Mouse (Mus musculus): ENCODE measurements around the gene Noa1. TPM values are rescaled to one million over a fixed set of nuclear protein-coding genes. Genes with fewer than 3 reads are reported as not detected.

Noa1 gene
- polyA plus RNA-seq, 1 experiment from 2014 or later = 34.1 TPM

DNA sequence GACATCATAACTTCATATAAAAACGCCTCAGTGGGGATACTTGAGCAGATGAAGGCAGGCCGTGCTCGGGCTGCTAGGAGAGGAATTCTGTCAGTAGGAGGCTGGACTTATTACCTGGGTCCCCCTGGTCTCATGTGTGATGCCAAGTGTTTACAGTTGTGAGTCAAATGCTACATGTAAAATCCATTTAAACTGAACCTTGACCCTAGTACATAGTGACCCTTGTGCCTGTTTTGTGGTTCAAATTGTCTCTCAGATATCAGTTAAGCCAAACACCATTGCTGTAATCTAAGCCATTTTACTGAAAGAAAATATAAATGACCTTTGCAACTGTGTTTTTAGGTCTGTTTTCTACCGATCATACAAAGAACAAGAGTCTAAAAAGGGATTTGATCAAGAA, 30.1 kb upstream of the Noa1 start:
- DNase-seq (ENCODE audit: low spot score, missing footprints) (no peak), ATAC-seq (ENCODE audit: low FRiP score) (no peak)
- H3K9me3 ChIP-seq (ENCODE audit: control insufficient read depth, low read length) = no peaks in the 10 kb centered on the region
- no peaks in the 10 kb centered on the region for H3K27me3 ChIP-seq (ENCODE audit: control insufficient read depth, insufficient read depth, low read length)
- 93% methylated on average over 4 of the region's 4 CpGs for WGBS
- no peak overlapping the region for H3K4me3 ChIP-seq (ENCODE audit: low read depth, low read length)
- peaks cover 28% of the 10 kb centered on the region for H3K36me3 ChIP-seq (ENCODE audit: control insufficient read depth, insufficient read depth, low read length)
- no peaks in the 10 kb centered on the region for H3K4me1 ChIP-seq (ENCODE audit: control insufficient read depth, insufficient read depth, low read length)
- no peak overlapping the region for H3K9ac ChIP-seq (ENCODE audit: low read length)
- H3K27ac ChIP-seq (ENCODE audit: low read depth, low read length) = no peak overlapping the region
- no peak overlapping the region for H3K4me2 ChIP-seq

DNA sequence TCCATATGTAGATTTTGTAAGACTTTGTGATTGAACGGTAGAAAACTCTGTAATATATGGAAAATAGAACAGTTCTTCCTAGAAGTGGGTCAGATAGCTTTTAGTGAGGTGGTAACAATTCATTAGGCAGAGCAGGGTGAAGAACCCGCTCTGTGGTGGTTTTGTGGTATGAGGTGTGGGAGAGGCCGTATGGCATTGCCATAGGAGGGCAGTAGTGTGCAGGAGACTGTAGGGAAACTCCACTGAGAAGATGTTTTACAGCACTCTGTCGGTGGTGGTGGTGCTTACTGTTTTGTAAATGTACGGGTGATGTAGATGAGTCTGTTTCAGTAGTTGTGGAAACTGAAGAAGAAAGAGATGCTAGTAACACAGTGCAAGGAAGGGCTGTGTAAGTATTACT, 20.3 kb upstream of the Noa1 start:
- Histone ChIP-seq H3K9me3 (ENCODE audit: control insufficient read depth, low read length) (no peaks in the 10 kb centered on the region), H3K4me2 (no peak overlapping the region), H3K27me3 (ENCODE audit: control insufficient read depth, insufficient read depth, low read length) (no peaks in the 10 kb centered on the region), H3K27ac (ENCODE audit: low read depth, low read length) (no peak overlapping the region), H3K9ac (ENCODE audit: low read length) (no peak overlapping the region), H3K4me1 (ENCODE audit: control insufficient read depth, insufficient read depth, low read length) (no peaks in the 10 kb centered on the region), H3K36me3 (ENCODE audit: control insufficient read depth, insufficient read depth, low read length) (peaks cover 25% of the 10 kb centered on the region), H3K4me3 (ENCODE audit: low read depth, low read length) (no peak overlapping the region)
- no peak for ATAC-seq (ENCODE audit: low FRiP score)
- no peak for DNase-seq (ENCODE audit: low spot score, missing footprints)
- WGBS = 78% methylated on average over 5 of the region's 5 CpGs

DNA sequence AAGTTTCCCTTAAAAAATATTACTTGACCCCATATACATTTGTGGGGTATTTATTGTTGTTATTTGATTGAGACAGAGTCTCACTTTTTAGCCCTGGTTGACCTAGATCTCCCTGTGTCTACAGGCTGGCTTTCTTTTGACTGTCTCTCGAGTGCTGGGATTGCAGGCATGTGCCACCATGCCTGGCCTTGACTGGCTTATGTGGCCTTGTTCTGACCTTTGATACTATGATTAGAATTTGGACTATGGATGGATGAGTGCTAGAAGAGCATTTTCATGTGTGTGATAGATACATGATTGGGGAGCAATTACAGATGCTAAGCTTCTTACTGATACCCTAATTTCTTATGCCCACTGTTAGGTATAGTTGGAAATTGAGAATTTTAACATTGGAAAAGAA, 15.1 kb upstream of the Noa1 start:
- H3K27me3 ChIP-seq (ENCODE audit: control insufficient read depth, insufficient read depth, low read length) = no peaks in the 10 kb centered on the region
- H3K27ac ChIP-seq (ENCODE audit: low read depth, low read length) = no peak overlapping the region
- peaks cover 40% of the 10 kb centered on the region for H3K36me3 ChIP-seq (ENCODE audit: control insufficient read depth, insufficient read depth, low read length)
- 87% methylated on average over 1 of the region's 1 CpGs for WGBS
- ATAC-seq (ENCODE audit: low FRiP score) (no peak), DNase-seq (ENCODE audit: low spot score, missing footprints) (no peak)
- no peaks in the 10 kb centered on the region for H3K9me3 ChIP-seq (ENCODE audit: control insufficient read depth, low read length)
- no peak overlapping the region for H3K9ac ChIP-seq (ENCODE audit: low read length)
- H3K4me1 ChIP-seq (ENCODE audit: control insufficient read depth, insufficient read depth, low read length) = no peaks in the 10 kb centered on the region
- H3K4me3 ChIP-seq (ENCODE audit: low read depth, low read length) = no peak overlapping the region
- no peak overlapping the region for H3K4me2 ChIP-seq

DNA sequence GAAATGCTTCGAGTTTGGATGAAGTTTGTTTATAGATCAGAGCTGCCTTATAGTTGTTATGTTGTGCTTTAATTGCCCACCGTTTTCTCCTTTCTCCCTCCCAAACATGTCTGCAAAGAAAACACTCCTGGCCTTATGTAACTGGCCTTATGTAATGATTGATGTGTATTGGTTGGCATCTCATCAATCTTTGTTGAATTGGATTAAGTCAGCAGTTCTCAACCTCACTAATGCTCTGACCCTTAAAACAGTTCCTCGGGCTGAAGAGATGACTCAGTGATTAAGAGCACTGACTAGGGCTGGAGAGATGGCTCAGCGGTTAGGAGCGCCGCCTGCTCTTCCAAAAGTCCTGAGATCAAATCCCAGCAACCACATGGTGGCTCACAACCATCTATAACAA, 5.1 kb upstream of the Noa1 start:
- no peak overlapping the region for H3K27ac ChIP-seq (ENCODE audit: low read depth, low read length)
- ATAC-seq (ENCODE audit: low FRiP score) (no peak), DNase-seq (ENCODE audit: low spot score, missing footprints) (no peak)
- no peaks in the 10 kb centered on the region for H3K9me3 ChIP-seq (ENCODE audit: control insufficient read depth, low read length)
- WGBS = 94% methylated on average over 6 of the region's 6 CpGs
- H3K27me3 ChIP-seq (ENCODE audit: control insufficient read depth, insufficient read depth, low read length) = no peaks in the 10 kb centered on the region
- no peak overlapping the region for H3K4me3 ChIP-seq (ENCODE audit: low read depth, low read length)
- no peak overlapping the region for H3K9ac ChIP-seq (ENCODE audit: low read length)
- H3K4me1 ChIP-seq (ENCODE audit: control insufficient read depth, insufficient read depth, low read length) = peaks cover 9% of the 10 kb centered on the region; the same call in 1 of the 2 replicates
- no peak overlapping the region for H3K4me2 ChIP-seq
- peaks cover 11% of the 10 kb centered on the region; the same call in 1 of the 2 replicates for H3K36me3 ChIP-seq (ENCODE audit: control insufficient read depth, insufficient read depth, low read length)

DNA sequence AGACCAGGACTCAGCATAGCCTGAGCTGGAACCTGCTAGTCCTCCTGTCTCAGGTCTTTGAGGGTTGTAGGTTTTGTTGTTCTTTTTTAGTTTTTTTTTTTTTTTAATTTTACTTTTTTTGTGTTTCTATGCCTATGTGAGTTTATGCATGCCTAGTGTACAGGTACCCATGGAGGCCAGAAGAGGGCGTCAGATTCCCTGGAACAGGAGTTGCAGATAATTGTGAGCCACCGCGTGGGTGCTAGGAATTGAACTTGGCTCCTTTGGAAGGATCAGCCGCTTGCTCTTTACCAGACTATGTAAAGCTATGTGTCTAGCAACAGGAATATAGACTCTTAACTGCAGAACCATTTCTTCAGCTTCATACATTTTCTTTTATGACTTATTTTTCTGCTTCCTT, 4.3 kb upstream of the Noa1 start:
- Histone ChIP-seq H3K4me3 (ENCODE audit: low read depth, low read length) (no peak overlapping the region), H3K27ac (ENCODE audit: low read depth, low read length) (no peak overlapping the region), H3K9ac (ENCODE audit: low read length) (no peak overlapping the region), H3K36me3 (ENCODE audit: control insufficient read depth, insufficient read depth, low read length) (peaks cover 11% of the 10 kb centered on the region; the same call in 1 of the 2 replicates), H3K4me2 (no peak overlapping the region), H3K9me3 (ENCODE audit: control insufficient read depth, low read length) (no peaks in the 10 kb centered on the region), H3K4me1 (ENCODE audit: control insufficient read depth, insufficient read depth, low read length) (peaks cover 9% of the 10 kb centered on the region; the same call in 1 of the 2 replicates), H3K27me3 (ENCODE audit: control insufficient read depth, insufficient read depth, low read length) (no peaks in the 10 kb centered on the region)
- ATAC-seq (ENCODE audit: low FRiP score) (no peak), DNase-seq (ENCODE audit: low spot score, missing footprints) (no peak)
- 95% methylated on average over 4 of the region's 4 CpGs for WGBS

DNA sequence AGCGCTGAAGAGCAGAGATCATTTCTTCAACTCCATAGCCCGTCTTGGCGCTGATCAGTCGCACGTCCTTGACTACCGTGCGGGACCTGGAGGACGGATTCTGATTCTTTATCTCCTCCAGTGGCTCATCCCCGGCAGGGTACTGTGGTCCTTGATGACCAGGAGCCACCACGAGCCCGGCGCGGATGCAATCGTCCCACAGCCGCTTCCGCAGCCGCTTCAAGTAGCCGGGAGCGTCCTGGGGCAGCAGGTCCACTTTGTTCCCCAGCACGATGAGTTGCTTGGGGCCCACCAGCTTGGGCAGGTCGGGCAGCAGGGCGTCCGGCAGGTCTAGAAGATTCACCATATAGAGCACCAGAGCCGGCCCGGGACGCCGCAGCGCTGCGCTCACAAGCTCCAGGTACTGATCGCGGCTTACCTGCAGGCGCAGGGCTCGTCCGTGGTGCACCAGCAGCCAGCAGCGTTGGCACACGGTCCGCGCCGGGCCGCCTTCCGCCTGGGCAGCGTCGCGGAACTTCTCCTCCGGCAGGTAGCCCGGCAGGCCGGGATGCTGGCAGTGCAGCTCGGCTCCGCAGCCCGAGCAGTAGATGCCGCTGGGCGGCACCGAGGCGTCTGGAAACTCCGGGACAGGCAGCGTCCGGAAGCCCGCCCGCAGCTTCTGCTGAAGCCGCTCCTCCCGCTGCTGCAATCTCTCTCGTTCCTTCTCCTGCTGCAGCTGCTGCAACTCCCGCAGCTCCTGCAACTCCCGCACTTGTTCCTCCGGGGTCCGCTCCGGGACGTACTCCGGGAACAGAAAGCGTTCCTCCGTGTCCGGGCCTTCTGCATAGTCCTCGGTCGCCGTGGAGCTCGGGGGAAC, 605 bp downstream of the Noa1 start:
- under 1% methylated on average over 76 of the region's 76 CpGs for whole genome bisulfite sequencing
- Histone ChIP-seq H3K36me3 (ENCODE audit: control insufficient read depth, insufficient read depth, low read length) (peaks cover 8% of the 10 kb centered on the region; the same call in 1 of the 2 replicates), H3K9me3 (ENCODE audit: control insufficient read depth, low read length) (no peaks in the 10 kb centered on the region), H3K27ac (ENCODE audit: low read depth, low read length) (peak overlapping the region; percentile 88; the same call in 1 of the 2 replicates), H3K4me3 (ENCODE audit: low read depth, low read length) (peak overlapping the region; percentile 88), H3K4me1 (ENCODE audit: control insufficient read depth, insufficient read depth, low read length) (peaks cover 21% of the 10 kb centered on the region), H3K27me3 (ENCODE audit: control insufficient read depth, insufficient read depth, low read length) (no peaks in the 10 kb centered on the region), H3K9ac (ENCODE audit: low read length) (peak overlapping the region; percentile 89), H3K4me2 (peak overlapping the region; percentile 97)
- DNase-seq (ENCODE audit: low spot score, missing footprints) (peak; percentile 95), ATAC-seq (ENCODE audit: low FRiP score) (peak; percentile 1)

DNA sequence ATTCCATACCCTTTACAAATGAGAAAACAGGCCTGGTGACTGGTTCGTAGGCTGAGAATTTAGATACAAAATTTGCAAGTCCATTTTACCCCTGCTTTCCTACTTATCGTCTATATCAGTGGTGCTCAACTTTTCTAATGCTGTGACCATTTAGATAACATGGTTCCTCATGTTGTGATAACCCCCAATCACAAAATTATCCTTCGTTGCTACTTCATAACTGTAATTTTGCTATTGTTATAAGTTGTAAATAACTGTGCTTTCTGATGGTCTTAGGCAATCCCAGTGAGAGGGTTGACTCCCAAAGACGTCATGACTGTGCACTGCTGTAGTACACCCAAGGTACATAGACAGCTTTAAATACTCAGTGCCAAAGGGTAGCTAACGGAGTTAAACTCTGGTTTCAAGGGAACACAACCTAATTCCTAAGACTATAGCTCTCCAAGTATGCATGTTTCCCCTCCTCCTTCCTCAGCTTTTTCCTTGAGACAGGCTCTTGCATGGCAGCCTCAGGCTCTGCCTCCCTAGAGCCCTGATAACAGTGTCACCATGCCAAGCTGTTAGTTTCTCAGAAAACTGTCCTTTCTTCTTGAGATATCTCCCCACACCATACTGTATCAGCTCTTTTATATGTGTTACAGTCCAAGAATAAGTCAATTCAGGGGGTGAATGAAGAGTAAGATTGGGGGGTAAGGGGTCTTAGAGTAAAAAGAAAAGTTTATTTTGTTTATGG, 1.9 kb downstream of the Noa1 start:
- H3K4me2 ChIP-seq = peak overlapping the region; percentile 97
- no peak for ATAC-seq (ENCODE audit: low FRiP score)
- 83% methylated on average over 5 of the region's 5 CpGs for WGBS
- no peak for DNase-seq (ENCODE audit: low spot score, missing footprints)
- H3K27ac ChIP-seq (ENCODE audit: low read depth, low read length) = no peak overlapping the region
- H3K4me3 ChIP-seq (ENCODE audit: low read depth, low read length) = peak overlapping the region; percentile 88; the same call in 1 of the 2 replicates
- no peaks in the 10 kb centered on the region for H3K9me3 ChIP-seq (ENCODE audit: control insufficient read depth, low read length)
- H3K36me3 ChIP-seq (ENCODE audit: control insufficient read depth, insufficient read depth, low read length) = peaks cover 2% of the 10 kb centered on the region
- H3K4me1 ChIP-seq (ENCODE audit: control insufficient read depth, insufficient read depth, low read length) = peaks cover 21% of the 10 kb centered on the region
- peak overlapping the region; percentile 13; the same call in 1 of the 2 replicates for H3K9ac ChIP-seq (ENCODE audit: low read length)
- no peaks in the 10 kb centered on the region for H3K27me3 ChIP-seq (ENCODE audit: control insufficient read depth, insufficient read depth, low read length)

DNA sequence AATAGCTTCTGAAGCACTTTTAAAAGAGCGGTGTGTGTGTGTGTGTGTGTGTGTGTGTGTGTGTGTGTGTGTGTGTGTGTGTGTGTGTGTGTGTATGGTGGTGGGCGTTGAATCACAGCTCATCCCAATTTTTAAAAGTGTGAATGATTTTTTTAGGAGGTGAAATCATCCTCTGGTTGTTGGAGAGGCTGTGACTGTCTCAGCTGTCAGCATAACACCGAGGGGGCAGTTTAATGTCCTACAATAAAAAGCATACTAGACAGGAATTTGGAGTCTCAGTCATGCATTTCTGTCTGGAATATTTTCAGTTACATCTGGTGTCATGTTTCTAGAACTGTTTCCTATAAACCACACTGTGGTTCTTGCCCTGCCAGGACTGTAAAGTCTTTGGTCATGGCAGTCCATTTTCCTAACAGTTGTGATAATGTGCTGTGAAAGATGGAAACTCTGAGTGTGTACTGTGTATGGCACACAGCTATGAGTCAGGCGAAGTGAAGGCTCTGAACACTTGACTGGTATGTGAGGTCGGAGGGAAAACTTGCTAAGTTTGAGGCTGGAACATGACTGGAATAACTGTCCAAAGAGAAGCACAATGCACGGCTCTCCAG, 8.5 kb downstream of the Noa1 start:
- H3K27ac ChIP-seq (ENCODE audit: low read depth, low read length) = no peak overlapping the region
- no peaks in the 10 kb centered on the region for H3K27me3 ChIP-seq (ENCODE audit: control insufficient read depth, insufficient read depth, low read length)
- DNase-seq (ENCODE audit: low spot score, missing footprints) (no peak), ATAC-seq (ENCODE audit: low FRiP score) (no peak)
- H3K4me3 ChIP-seq (ENCODE audit: low read depth, low read length) = no peak overlapping the region
- H3K9ac ChIP-seq (ENCODE audit: low read length) = no peak overlapping the region
- 91% methylated on average over 6 of the region's 6 CpGs for WGBS
- peaks cover 12% of the 10 kb centered on the region for H3K36me3 ChIP-seq (ENCODE audit: control insufficient read depth, insufficient read depth, low read length)
- H3K4me1 ChIP-seq (ENCODE audit: control insufficient read depth, insufficient read depth, low read length) = no peaks in the 10 kb centered on the region
- H3K4me2 ChIP-seq = no peak overlapping the region
- no peaks in the 10 kb centered on the region for H3K9me3 ChIP-seq (ENCODE audit: control insufficient read depth, low read length)

DNA sequence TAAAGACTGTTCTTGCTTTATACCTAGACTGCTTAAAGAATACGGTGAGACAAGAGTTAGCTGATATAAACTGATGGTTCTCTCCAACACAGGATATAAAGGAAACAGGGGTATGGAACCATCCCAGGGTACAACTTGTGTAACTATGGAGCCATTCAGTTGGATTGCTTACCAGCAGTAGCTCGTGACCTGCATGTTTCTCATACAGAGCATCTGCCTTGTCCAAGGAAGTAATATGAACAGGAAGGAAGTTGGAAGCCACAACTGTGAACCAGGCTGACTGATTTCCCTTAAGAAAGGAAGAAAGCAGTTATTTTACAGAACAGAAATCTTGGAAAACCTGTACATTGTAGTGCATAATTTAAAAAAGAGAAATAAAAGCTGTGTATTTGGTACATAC, 10.4 kb downstream of the Noa1 start:
- Histone ChIP-seq H3K27ac (ENCODE audit: low read depth, low read length) (no peak overlapping the region), H3K4me2 (no peak overlapping the region), H3K4me1 (ENCODE audit: control insufficient read depth, insufficient read depth, low read length) (no peaks in the 10 kb centered on the region), H3K4me3 (ENCODE audit: low read depth, low read length) (no peak overlapping the region), H3K27me3 (ENCODE audit: control insufficient read depth, insufficient read depth, low read length) (no peaks in the 10 kb centered on the region), H3K9me3 (ENCODE audit: control insufficient read depth, low read length) (no peaks in the 10 kb centered on the region), H3K36me3 (ENCODE audit: control insufficient read depth, insufficient read depth, low read length) (peaks cover 18% of the 10 kb centered on the region), H3K9ac (ENCODE audit: low read length) (no peak overlapping the region)
- ATAC-seq (ENCODE audit: low FRiP score) (no peak), DNase-seq (ENCODE audit: low spot score, missing footprints) (no peak)
- WGBS = 92% methylated on average over 2 of the region's 2 CpGs
